Mouse (Mus musculus) naive thymus-derived CD4-positive, alpha-beta T cell, adult 2 months (primary cell): Measurements from ENCODE around the gene Kdelr3.

ENCODE experiments used
- DNase-seq: peaks from one replicate; pipeline ENCODE4 v3.0.0-alpha.2; 2011; ENCODE audit warnings: low read depth

The Kdelr3 gene

GRCm38 (mm10) chr15:79575543-79576222 is 59.5 kb downstream of the Kdelr3 start:
- no peak for DNase-seq

- no peak for DNase-seq
Observed at GRCm38 (mm10) chr15:79576947-79577346, 60.7 kb downstream of the Kdelr3 start.
